Mouse (Mus musculus): Measurements from ENCODE around the gene Mrgprd. TPM values are rescaled to one million over a fixed set of nuclear protein-coding genes. Genes with fewer than 3 reads are reported as not detected.
A peak's percentile ranks its signal among the peaks of the same experiment; 100 is the strongest.

Mrgprd gene
- polyA plus RNA-seq, 1 experiment from 2014 or later = not detected

DNA sequence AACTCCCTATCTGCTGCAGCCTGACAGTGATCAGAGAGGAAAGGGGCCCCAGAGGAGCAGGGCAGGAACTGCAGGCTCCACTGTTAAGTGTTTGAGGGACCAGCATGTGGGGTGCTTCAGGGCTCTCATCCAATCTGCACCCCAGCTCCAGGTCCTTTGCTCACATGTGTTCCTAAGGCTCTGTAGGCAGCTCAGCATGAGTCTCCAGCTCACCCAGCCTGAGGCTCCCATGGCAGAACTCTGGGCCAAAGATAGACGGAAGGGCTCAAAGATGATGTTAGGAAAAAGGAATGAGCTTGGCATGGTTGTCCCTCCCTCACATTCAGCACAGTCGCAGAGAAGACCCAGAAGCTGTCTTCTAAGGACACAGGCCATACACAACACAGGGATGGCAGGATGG is 16.0 kb downstream of the Mrgprd start:
- H3K27ac ChIP-seq (ENCODE audit: low read depth, low read length) = peak overlapping the region; percentile 29
- no peaks in the 10 kb centered on the region for H3K27me3 ChIP-seq (ENCODE audit: control insufficient read depth, insufficient read depth, low read length)

DNA sequence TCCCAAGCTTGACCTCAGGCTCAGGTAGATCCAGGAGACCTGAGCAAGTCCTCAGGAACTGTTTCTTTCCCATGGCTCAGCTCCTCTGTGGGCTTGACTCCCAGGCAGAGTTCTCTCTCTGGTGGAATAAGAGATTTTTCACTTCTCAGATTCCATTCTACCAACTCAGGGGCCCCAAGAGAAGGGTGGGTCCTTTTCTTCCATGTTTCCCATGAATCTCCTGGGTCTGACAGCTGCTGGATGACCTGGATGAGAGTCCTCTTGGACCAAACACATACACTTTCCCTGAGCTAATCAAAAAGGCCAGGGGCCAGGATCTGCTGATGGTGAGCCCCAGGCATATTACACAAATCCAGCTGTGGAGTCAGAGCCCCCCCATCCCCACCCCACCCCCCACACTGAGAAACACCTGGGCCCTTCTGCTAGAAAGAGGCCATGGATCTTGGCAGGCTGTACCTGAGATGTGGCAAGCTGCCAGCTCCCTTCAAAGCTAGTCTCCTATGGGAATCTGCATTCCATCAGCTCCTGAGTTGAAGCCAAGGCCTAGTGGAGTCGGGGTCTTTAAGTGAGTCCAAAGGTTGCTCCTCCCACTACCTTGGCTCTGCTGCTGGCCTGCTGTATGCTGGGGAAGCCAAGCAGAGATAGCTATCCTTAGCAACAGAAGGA is 17.9 kb downstream of the Mrgprd start:
- no peak for ATAC-seq (replicated peaks; ENCODE audit: insufficient number of reproducible peaks, low FRiP score, low TSS enrichment)
- no peaks in the 10 kb centered on the region for H3K27me3 ChIP-seq (ENCODE audit: control insufficient read depth, insufficient read depth, low read length)
- H3K36me3 ChIP-seq (ENCODE audit: control insufficient read depth, insufficient read depth, low read length) = no peaks in the 10 kb centered on the region
- H3K9ac ChIP-seq (ENCODE audit: low read depth, low read length) = no peak overlapping the region
- H3K4me3 ChIP-seq (ENCODE audit: low read depth, low read length) = no peak overlapping the region
- no peak overlapping the region for H3K4me2 ChIP-seq
- no peak overlapping the region for H3K27ac ChIP-seq (ENCODE audit: low read depth, low read length)
- peaks cover 11% of the 10 kb centered on the region for H3K4me1 ChIP-seq (ENCODE audit: control insufficient read depth, insufficient read depth, low read length)
- H3K9me3 ChIP-seq (replicated peaks; ENCODE audit: control insufficient read depth, low read length) = no peaks in the 10 kb centered on the region
- WGBS (ENCODE audit: insufficient replicate concordance) = 38% methylated on average over 1 of the region's 1 CpGs

More for the DNA sequence above, 16.0 kb downstream of the Mrgprd start:
- H3K4me2 ChIP-seq = no peak overlapping the region
- H3K4me1 ChIP-seq (ENCODE audit: control insufficient read depth, insufficient read depth, low read length) = peaks cover 11% of the 10 kb centered on the region
- no peak overlapping the region for H3K9ac ChIP-seq (ENCODE audit: low read depth, low read length)
- no peak for ATAC-seq (replicated peaks; ENCODE audit: insufficient number of reproducible peaks, low FRiP score, low TSS enrichment)
- 50% methylated on average over 2 of the region's 2 CpGs for WGBS (ENCODE audit: insufficient replicate concordance)
- no peaks in the 10 kb centered on the region for H3K36me3 ChIP-seq (ENCODE audit: control insufficient read depth, insufficient read depth, low read length)
- no peak overlapping the region for H3K4me3 ChIP-seq (ENCODE audit: low read depth, low read length)
- H3K9me3 ChIP-seq (replicated peaks; ENCODE audit: control insufficient read depth, low read length) = no peaks in the 10 kb centered on the region

DNA sequence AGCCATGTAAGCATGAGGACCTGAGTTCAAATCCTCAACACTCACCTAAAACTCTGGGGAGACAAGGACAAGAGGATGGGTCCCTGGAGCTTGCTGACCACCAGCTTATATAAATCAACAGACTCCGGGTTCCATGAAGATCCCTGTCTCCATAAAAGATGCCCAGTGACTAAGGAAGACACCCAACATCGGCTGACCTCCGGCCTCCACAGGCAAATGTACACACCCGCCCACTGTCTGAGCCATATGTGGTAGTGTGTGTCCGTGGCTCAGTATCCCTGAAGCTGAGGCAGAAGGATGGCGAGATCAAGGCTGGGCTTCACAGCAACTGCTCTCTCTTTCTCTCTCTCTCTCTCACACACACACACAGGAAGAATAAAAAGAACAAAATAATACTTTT is 19.3 kb downstream of the Mrgprd start:
- H3K27me3 ChIP-seq (ENCODE audit: control insufficient read depth, insufficient read depth, low read length) = no peaks in the 10 kb centered on the region
- WGBS (ENCODE audit: insufficient replicate concordance) = 81% methylated on average over 6 of the region's 6 CpGs
- H3K9me3 ChIP-seq (replicated peaks; ENCODE audit: control insufficient read depth, low read length) = no peaks in the 10 kb centered on the region
- no peak overlapping the region for H3K9ac ChIP-seq (ENCODE audit: low read depth, low read length)
- no peak overlapping the region for H3K27ac ChIP-seq (ENCODE audit: low read depth, low read length)
- peaks cover 11% of the 10 kb centered on the region for H3K4me1 ChIP-seq (ENCODE audit: control insufficient read depth, insufficient read depth, low read length)
- no peaks in the 10 kb centered on the region for H3K36me3 ChIP-seq (ENCODE audit: control insufficient read depth, insufficient read depth, low read length)
- no peak overlapping the region for H3K4me3 ChIP-seq (ENCODE audit: low read depth, low read length)
- no peak overlapping the region for H3K4me2 ChIP-seq
- no peak for ATAC-seq (replicated peaks; ENCODE audit: insufficient number of reproducible peaks, low FRiP score, low TSS enrichment)

DNA sequence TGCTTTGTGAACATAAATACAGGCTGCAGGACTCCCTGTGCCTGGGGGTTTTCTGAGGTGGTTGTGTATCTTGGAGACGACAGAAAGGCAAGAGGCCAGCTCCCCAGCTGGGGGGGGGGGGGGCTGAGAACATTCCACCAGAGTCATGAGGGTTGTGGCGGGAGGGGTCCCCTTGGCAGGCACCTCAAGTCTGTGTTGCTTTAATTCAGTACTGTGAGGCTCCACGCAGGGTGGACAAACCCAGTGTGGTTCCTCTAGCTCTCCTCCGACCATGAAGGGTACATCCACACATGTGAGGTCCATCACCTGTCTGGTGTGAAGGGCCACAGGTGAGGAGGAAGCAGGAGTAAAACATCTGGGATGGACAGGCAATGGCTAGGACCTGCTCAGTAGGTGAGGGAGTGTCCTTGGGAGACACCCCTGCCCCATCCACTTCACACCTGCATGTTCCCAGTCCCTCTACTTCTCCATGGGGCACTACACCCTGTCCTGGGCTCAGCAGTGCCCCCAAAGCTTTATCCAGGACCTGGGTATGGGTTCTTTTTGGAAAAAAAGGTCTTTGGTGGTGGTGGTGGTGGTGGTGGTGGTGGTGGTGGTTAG is 19.9 kb downstream of the Mrgprd start:
- ATAC-seq (replicated peaks; ENCODE audit: insufficient number of reproducible peaks, low FRiP score, low TSS enrichment) = no peak
- H3K27ac ChIP-seq (ENCODE audit: low read depth, low read length) = no peak overlapping the region
- H3K4me1 ChIP-seq (ENCODE audit: control insufficient read depth, insufficient read depth, low read length) = peaks cover 11% of the 10 kb centered on the region
- H3K36me3 ChIP-seq (ENCODE audit: control insufficient read depth, insufficient read depth, low read length) = no peaks in the 10 kb centered on the region
- no peaks in the 10 kb centered on the region for H3K9me3 ChIP-seq (replicated peaks; ENCODE audit: control insufficient read depth, low read length)
- no peak overlapping the region for H3K9ac ChIP-seq (ENCODE audit: low read depth, low read length)
- no peaks in the 10 kb centered on the region for H3K27me3 ChIP-seq (ENCODE audit: control insufficient read depth, insufficient read depth, low read length)
- WGBS (ENCODE audit: insufficient replicate concordance) = 51% methylated on average over 4 of the region's 4 CpGs
- H3K4me2 ChIP-seq = no peak overlapping the region
- no peak overlapping the region for H3K4me3 ChIP-seq (ENCODE audit: low read depth, low read length)

DNA sequence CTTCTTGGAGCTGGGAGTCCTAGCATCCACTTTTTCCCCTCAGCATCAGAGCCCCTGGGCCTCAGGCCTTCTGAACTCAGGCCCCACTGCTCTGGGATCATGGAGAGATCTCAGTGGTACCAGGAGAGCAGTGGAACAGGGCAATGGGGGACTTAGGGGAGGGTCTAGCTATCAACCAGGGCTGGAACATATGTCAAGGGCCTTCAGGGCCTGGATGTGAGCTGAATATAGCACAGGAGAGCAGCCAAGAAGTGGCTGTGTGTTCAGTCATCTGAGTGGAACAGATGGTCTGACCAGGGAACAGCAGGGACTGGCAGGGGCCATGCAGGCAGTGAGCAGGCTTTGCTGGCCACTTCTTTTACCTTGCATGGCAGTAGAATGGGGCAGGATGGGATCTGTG is 20.6 kb downstream of the Mrgprd start:
- no peaks in the 10 kb centered on the region for H3K27me3 ChIP-seq (ENCODE audit: control insufficient read depth, insufficient read depth, low read length)
- H3K4me2 ChIP-seq = no peak overlapping the region

DNA sequence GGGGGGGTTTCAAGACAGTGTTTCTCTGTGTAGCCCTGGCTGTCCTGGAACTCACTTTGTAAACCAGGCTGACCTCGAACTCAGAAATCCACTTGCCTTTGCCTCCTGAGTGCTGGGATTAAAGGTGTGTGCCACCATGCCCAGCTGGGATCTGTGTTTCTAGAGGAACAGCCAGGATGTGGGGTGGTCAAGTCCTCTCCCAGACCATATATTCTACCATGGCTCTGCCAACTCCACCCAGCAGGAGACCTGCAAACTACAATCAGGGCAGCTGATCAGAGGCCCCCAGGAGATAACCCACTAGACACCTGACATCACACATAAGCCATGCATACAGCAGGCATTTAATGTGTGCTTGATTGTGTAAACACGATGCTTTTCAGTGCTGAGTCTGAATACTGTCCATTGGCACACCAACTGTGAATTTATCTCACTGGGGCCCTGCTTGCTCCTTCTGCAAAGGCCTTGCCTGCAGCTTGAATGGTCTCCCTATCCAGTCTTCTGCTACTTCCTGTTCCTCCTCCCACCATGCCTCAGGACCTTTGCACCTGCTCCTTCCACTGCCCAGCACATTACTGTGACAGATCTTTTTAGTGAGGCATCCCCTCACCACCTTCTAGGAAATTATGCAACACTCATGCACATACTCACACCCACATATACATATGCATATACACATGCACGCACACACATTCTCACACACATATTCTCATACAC is 21.1 kb downstream of the Mrgprd start:
- Histone ChIP-seq H3K4me2 (no peak overlapping the region), H3K4me1 (ENCODE audit: control insufficient read depth, insufficient read depth, low read length) (peaks cover under 1% of the 10 kb centered on the region), H3K9me3 (replicated peaks; ENCODE audit: control insufficient read depth, low read length) (no peaks in the 10 kb centered on the region), H3K27ac (ENCODE audit: low read depth, low read length) (no peak overlapping the region), H3K9ac (ENCODE audit: low read depth, low read length) (no peak overlapping the region), H3K4me3 (ENCODE audit: low read depth, low read length) (no peak overlapping the region), H3K36me3 (ENCODE audit: control insufficient read depth, insufficient read depth, low read length) (no peaks in the 10 kb centered on the region), H3K27me3 (ENCODE audit: control insufficient read depth, insufficient read depth, low read length) (no peaks in the 10 kb centered on the region)
- WGBS (ENCODE audit: insufficient replicate concordance) = 71% methylated on average over 3 of the region's 3 CpGs
- ATAC-seq (replicated peaks; ENCODE audit: insufficient number of reproducible peaks, low FRiP score, low TSS enrichment) = no peak

More for the DNA sequence above, 20.6 kb downstream of the Mrgprd start:
- Histone ChIP-seq H3K4me1 (ENCODE audit: control insufficient read depth, insufficient read depth, low read length) (peaks cover 4% of the 10 kb centered on the region), H3K4me3 (ENCODE audit: low read depth, low read length) (no peak overlapping the region), H3K27ac (ENCODE audit: low read depth, low read length) (no peak overlapping the region), H3K9ac (ENCODE audit: low read depth, low read length) (no peak overlapping the region), H3K9me3 (replicated peaks; ENCODE audit: control insufficient read depth, low read length) (no peaks in the 10 kb centered on the region), H3K36me3 (ENCODE audit: control insufficient read depth, insufficient read depth, low read length) (no peaks in the 10 kb centered on the region)
- no peak for ATAC-seq (replicated peaks; ENCODE audit: insufficient number of reproducible peaks, low FRiP score, low TSS enrichment)

DNA sequence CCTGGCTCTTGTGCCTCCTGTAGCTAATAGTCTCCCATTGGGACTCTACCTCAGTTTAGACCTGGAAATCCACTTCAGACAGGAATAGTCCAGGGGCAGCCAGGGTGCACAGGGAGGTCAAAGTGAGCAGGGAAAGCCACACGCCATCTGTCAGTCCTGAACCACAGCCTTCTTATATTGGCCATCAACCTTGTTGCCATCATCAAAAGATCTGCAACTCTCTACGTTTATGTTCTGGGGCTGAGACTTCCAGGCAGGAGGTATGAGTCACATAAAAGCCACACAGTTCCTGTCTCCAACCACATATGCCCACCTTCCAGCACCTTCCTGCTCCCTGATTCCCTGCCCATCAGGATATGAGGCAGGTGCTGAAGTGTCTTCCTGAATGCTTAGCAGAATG is 23.3 kb downstream of the Mrgprd start:
- Histone ChIP-seq H3K4me3 (ENCODE audit: low read depth, low read length) (no peak overlapping the region), H3K27ac (ENCODE audit: low read depth, low read length) (no peak overlapping the region), H3K27me3 (ENCODE audit: control insufficient read depth, insufficient read depth, low read length) (no peaks in the 10 kb centered on the region), H3K4me2 (no peak overlapping the region), H3K9ac (ENCODE audit: low read depth, low read length) (no peak overlapping the region), H3K4me1 (ENCODE audit: control insufficient read depth, insufficient read depth, low read length) (no peaks in the 10 kb centered on the region), H3K36me3 (ENCODE audit: control insufficient read depth, insufficient read depth, low read length) (no peaks in the 10 kb centered on the region), H3K9me3 (replicated peaks; ENCODE audit: control insufficient read depth, low read length) (no peaks in the 10 kb centered on the region)
- ATAC-seq (replicated peaks; ENCODE audit: insufficient number of reproducible peaks, low FRiP score, low TSS enrichment) = no peak
- 83% methylated on average over 2 of the region's 2 CpGs for WGBS (ENCODE audit: insufficient replicate concordance)

DNA sequence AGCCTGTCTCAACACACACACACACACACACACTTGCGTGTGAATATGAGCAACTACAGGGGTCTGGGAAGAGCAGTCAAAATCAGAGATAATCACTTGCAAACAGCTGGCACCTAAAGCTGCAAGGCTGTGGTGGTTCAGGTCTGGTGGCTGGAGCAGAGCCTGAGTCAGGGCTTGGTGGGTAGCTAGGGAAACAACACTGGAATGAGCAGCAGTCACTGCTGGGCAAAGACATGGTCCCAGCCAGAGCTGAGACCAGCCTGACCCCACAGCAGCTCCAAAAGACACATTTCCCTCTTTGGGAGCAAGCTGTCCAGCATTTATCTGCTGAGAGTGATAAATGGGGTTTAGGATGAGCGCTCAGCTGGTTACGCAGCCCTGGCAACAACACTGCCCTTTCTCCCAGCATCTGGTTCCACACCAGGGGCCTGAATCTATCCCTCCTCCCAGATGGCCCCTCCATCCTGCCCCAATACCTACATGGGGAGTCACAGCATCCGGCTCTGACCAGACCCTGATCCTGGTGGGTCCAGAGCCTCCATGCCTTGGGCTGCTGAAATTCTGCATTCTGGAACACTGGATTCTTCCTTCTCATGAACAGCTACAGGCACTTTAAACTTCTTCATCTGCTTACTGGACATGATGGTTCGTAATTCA is 25.7 kb downstream of the Mrgprd start:
- no peak overlapping the region for H3K4me2 ChIP-seq
- ATAC-seq (replicated peaks; ENCODE audit: insufficient number of reproducible peaks, low FRiP score, low TSS enrichment) = no peak
- H3K9ac ChIP-seq (ENCODE audit: low read depth, low read length) = no peak overlapping the region
- no peaks in the 10 kb centered on the region for H3K4me1 ChIP-seq (ENCODE audit: control insufficient read depth, insufficient read depth, low read length)
- H3K27ac ChIP-seq (ENCODE audit: low read depth, low read length) = no peak overlapping the region
- H3K27me3 ChIP-seq (ENCODE audit: control insufficient read depth, insufficient read depth, low read length) = no peaks in the 10 kb centered on the region
- no peak overlapping the region for H3K4me3 ChIP-seq (ENCODE audit: low read depth, low read length)
- no peaks in the 10 kb centered on the region for H3K36me3 ChIP-seq (ENCODE audit: control insufficient read depth, insufficient read depth, low read length)
- 87% methylated on average over 5 of the region's 5 CpGs for WGBS (ENCODE audit: insufficient replicate concordance)
- H3K9me3 ChIP-seq (replicated peaks; ENCODE audit: control insufficient read depth, low read length) = no peaks in the 10 kb centered on the region

All from heart, embryonic 11.5 days (tissue).